Mouse (Mus musculus) ES-E14 (cell line): ENCODE measurements around the gene Hist1h1t.

Experiments used
- CHD2 ChIP-seq: IDR thresholded peaks from 2 replicates; pipeline ENCODE4 v1.6.1; 2014; ENCODE audit warnings: mild to moderate bottlenecking, low read depth, low read length, inconsistent platforms
- HCFC1 ChIP-seq: IDR thresholded peaks from 2 replicates; pipeline ENCODE4 v1.6.1; 2012; ENCODE audit warnings: low read length, inconsistent platforms, borderline replicate concordance; ENCODE audit not compliant: insufficient read depth
- MAFK ChIP-seq: IDR thresholded peaks from 2 replicates; pipeline ENCODE4 v1.6.1; 2014; ENCODE audit warnings: mild to moderate bottlenecking, low read depth, low read length, inconsistent platforms; ENCODE audit not compliant: insufficient read depth
- ZC3H11A ChIP-seq: IDR thresholded peaks from 2 replicates; pipeline ENCODE4 v1.6.1; 2012; ENCODE audit warnings: low read depth, mild to moderate bottlenecking, inconsistent platforms, low read length, borderline replicate concordance
- ZNF384 ChIP-seq: IDR thresholded peaks from 2 replicates; pipeline ENCODE4 v1.6.1; 2012; ENCODE audit warnings: low read depth, low read length, inconsistent platforms

DNA sequence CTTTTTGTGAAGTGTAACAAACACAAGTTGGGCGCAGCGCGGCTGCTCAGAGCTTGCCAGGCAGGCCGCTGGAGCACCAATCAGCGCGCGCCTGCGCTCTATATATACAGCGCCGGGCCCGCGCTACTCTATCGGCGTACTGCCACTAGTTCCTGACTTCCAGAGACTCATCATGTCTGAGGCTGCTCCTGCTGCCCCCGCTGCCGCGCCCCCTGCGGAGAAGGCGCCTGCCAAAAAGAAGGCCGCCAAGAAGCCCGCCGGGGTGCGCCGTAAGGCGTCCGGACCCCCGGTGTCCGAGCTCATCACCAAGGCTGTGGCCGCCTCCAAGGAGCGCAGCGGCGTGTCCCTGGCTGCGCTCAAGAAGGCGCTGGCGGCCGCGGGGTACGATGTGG is 43.1 kb downstream of the Hist1h1t start, which contains the start of gene Hist1h1c:
- no peak for TF ChIP-seq CHD2
- no peak for TF ChIP-seq ZNF384
- no peak for TF ChIP-seq ZC3H11A
- no peak for TF ChIP-seq MAFK
- TF ChIP-seq HCFC1 = 0 out of 2 replicates have a peak, but pooled peaks have one; percentile 45
